Mouse (Mus musculus) NIH3T3 (cell line): ENCODE measurements around the gene Crlf2.

Experiments
- DNase-seq: peaks from one replicate; pipeline ENCODE4 v3.0.0-alpha.2; 2012; ENCODE audit warnings: low read depth

Crlf2 gene

DNA sequence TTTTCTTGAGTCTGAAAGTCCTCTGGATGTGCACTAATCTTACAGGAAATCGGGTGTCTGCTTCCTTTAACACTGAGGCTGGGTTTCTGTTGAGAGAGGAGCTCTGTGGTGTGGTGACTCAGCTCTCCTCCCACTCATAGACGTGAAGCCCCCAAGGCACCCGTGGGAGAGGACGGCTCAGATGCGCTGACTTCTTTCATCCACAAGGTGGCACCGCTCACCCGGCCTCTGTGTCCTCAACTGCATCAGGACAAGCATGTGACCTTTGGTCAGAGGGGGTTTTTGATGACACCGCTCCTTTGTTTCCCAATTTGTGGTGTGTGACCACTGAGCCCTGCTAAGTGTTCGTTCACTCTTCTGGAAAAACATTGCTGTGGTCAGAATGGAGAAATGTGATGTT, 10.1 kb downstream of the Crlf2 start:
- peak; percentile 24 for DNase-seq

DNA sequence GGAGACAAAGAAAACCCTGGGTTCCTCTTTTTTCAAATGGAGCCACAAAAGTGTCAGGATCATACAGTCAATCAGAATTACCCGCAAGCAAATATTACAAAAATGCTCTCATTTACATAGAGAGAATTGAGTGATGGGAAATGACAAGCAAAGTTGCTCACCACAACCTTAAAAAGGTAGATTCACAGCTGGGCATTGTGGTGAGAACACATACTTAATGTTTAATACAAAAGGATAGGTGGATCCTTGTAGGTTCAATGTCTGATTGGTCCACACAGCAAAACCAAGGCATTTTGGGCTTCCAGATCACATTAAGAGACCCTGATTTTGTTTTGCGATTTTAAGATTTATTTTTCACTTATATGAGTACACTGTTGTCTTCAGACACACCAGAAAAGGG, 11.7 kb downstream of the Crlf2 start:
- no peak for DNase-seq

- no peak for DNase-seq
These were observed 49.1 kb downstream of the Crlf2 start for GRCm38 (mm10) chr5:109509679-109510078.

- DNase-seq: no peak
These were observed 52.1 kb downstream of the Crlf2 start for GRCm38 (mm10) chr5:109506729-109507128.
